Mouse (Mus musculus) spleen, adult 12 weeks (tissue): ENCODE results near the gene Plxna4.

Source experiments
- DNase-seq: peaks from one replicate; pipeline ENCODE4 v3.0.0; 2022; ENCODE audit warnings: low spot score

Plxna4 gene

GRCm38 (mm10) chr6:32167725-32168124 is 420.3 kb downstream of the Plxna4 start:
- no peak for DNase-seq

- DNase-seq = no peak
Observed at GRCm38 (mm10) chr6:32160370-32160769, 427.6 kb downstream of the Plxna4 start.

GRCm38 (mm10) chr6:32159931-32160330 is 428.1 kb downstream of the Plxna4 start:
- no peak for DNase-seq

- DNase-seq = no peak
Observed at GRCm38 (mm10) chr6:32158347-32158746, 429.6 kb downstream of the Plxna4 start.

GRCm38 (mm10) chr6:32153170-32153569 is 434.8 kb downstream of the Plxna4 start:
- DNase-seq = no peak

GRCm38 (mm10) chr6:32150836-32151235 is 437.2 kb downstream of the Plxna4 start:
- no peak for DNase-seq

- no peak for DNase-seq
Observed at GRCm38 (mm10) chr6:32144771-32145170, 443.2 kb downstream of the Plxna4 start.

- no peak for DNase-seq
Observed at GRCm38 (mm10) chr6:32139537-32139936, 448.5 kb downstream of the Plxna4 start.

GRCm38 (mm10) chr6:32126914-32127313 is 461.1 kb downstream of the Plxna4 start:
- no peak for DNase-seq

- no peak for DNase-seq
Observed at GRCm38 (mm10) chr6:32122584-32123265, 465.3 kb downstream of the Plxna4 start.

GRCm38 (mm10) chr6:32120931-32121330 is 467.1 kb downstream of the Plxna4 start:
- no peak for DNase-seq

GRCm38 (mm10) chr6:32109207-32109606 is 478.8 kb downstream of the Plxna4 start:
- no peak for DNase-seq

- no peak for DNase-seq
Observed at GRCm38 (mm10) chr6:32105547-32106275, 482.3 kb downstream of the Plxna4 start.
